Mouse (Mus musculus): Measurements from ENCODE around the gene Loxl1. TPM values are rescaled to one million over a fixed set of nuclear protein-coding genes. Genes with fewer than 3 reads are reported as not detected.

Gene Loxl1
- polyA plus RNA-seq, 1 experiment from 2014 or later, result 37.1 TPM

GRCm38 (mm10) chr9:58278313-58278712 is 34.7 kb downstream of the Loxl1 start:
- TF ChIP-seq CTCF (IDR thresholded peaks at IDR 0.05; ENCODE audit: low read depth), result no peak
- no peak for ATAC-seq (ENCODE audit: insufficient read depth)
- Histone ChIP-seq H3K4me1 (ENCODE audit: insufficient read depth) (peaks cover 14% of the 10 kb centered on the region), H3K9ac (no peak overlapping the region), H3K27ac (ENCODE audit: low read depth) (no peak overlapping the region), H3K27me3 (ENCODE audit: insufficient read depth, low read length) (no peaks in the 10 kb centered on the region), H3K36me3 (ENCODE audit: insufficient read depth) (no peaks in the 10 kb centered on the region), H3K4me2 (no peak overlapping the region), H3K9me3 (ENCODE audit: low read depth, low read length) (no peaks in the 10 kb centered on the region), H3K4me3 (ENCODE audit: low read depth, low read length) (no peak overlapping the region)
- WGBS, result 90% methylated on average over 4 of the region's 4 CpGs
- DNase-seq, result no peak

- no peaks in the 10 kb centered on the region for H3K27me3 ChIP-seq (ENCODE audit: insufficient read depth, low read length)
- no peaks in the 10 kb centered on the region for H3K9me3 ChIP-seq (ENCODE audit: low read depth, low read length)
- 61% methylated on average over 5 of the region's 5 CpGs for WGBS
- TF ChIP-seq CTCF (IDR thresholded peaks at IDR 0.05; ENCODE audit: low read depth), result no peak
- no peak overlapping the region for H3K27ac ChIP-seq (ENCODE audit: low read depth)
- no peak overlapping the region for H3K9ac ChIP-seq
- no peak overlapping the region for H3K4me3 ChIP-seq (ENCODE audit: low read depth, low read length)
- DNase-seq, result no peak
- H3K36me3 ChIP-seq (ENCODE audit: insufficient read depth), result no peaks in the 10 kb centered on the region
- no peak overlapping the region for H3K4me2 ChIP-seq
- peaks cover 14% of the 10 kb centered on the region for H3K4me1 ChIP-seq (ENCODE audit: insufficient read depth)
- ATAC-seq (ENCODE audit: insufficient read depth), result no peak
Observed at GRCm38 (mm10) chr9:58276346-58276745, 36.6 kb downstream of the Loxl1 start.

DNA sequence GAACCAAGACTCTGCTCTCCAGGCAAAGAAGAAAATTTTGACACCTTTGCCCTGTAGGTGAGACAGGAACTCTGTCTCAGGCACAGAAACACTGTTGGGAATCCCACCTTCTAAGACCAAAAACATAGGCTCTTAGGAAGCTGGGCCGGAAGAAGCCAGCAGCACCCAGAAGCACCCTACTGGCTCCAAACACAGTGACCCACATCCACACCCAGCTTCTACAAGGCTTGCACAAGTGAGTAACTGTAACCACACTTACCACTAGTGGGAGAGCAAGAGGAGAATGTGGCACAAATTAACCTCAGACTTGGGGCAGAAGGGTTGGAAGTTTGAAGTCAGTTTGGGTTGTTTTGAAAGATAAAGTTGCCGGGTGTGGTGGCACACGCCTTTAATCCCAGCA is 37.2 kb downstream of the Loxl1 start:
- Histone ChIP-seq H3K4me3 (ENCODE audit: low read depth, low read length) (no peak overlapping the region), H3K27ac (ENCODE audit: low read depth) (peak overlapping the region; percentile 77), H3K36me3 (ENCODE audit: insufficient read depth) (no peaks in the 10 kb centered on the region), H3K9ac (peak overlapping the region; percentile 3; the same call in 1 of the 2 replicates), H3K4me2 (peak overlapping the region; percentile 42), H3K27me3 (ENCODE audit: insufficient read depth, low read length) (no peaks in the 10 kb centered on the region), H3K9me3 (ENCODE audit: low read depth, low read length) (no peaks in the 10 kb centered on the region), H3K4me1 (ENCODE audit: insufficient read depth) (peaks cover 14% of the 10 kb centered on the region)
- DNase-seq (no peak), ATAC-seq (ENCODE audit: insufficient read depth) (no peak)
- WGBS, result 65% methylated on average over 3 of the region's 3 CpGs
- TF ChIP-seq CTCF (IDR thresholded peaks at IDR 0.05; ENCODE audit: low read depth), result 0 out of 2 replicates have a peak, but pooled peaks have one; percentile 4

DNA sequence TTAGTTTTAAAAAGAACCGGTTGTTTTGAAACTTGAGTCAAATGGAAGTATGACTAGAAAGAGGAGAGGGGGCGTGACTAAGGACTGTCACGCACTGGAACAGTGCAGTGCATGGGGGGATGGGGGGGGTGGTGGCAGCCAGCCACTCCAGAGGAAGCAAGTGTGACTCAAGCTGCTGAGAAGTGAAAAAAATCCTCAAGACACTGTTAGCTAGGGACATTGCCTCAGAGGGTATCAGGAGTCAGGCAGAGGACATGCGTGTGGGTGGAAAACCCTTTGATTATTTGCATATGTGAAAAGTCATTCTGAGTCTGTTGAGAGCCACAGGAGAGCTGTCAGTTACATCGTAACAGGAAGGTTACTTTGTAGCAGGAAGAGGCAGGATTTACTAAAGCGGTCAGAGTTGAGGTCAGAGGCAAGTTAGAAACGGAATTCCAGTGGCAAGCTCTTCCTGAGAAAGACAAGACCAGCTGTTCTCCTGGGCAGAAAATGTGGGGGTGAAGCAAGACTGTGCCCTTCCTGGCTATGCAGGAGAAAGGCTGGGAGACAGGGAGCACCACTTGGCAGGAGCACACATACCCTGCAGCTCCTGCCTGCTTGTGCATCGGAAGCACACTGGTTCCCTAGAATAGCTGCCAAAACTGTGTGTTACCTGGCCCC is 37.7 kb downstream of the Loxl1 start:
- no peaks in the 10 kb centered on the region for H3K27me3 ChIP-seq (ENCODE audit: insufficient read depth, low read length)
- no peaks in the 10 kb centered on the region for H3K36me3 ChIP-seq (ENCODE audit: insufficient read depth)
- peak overlapping the region; percentile 42 for H3K4me2 ChIP-seq
- no peak overlapping the region for H3K4me3 ChIP-seq (ENCODE audit: low read depth, low read length)
- DNase-seq (peak; percentile 83), ATAC-seq (ENCODE audit: insufficient read depth) (peak; percentile 92)
- peak overlapping the region; percentile 3; the same call in 1 of the 2 replicates for H3K9ac ChIP-seq
- TF ChIP-seq CTCF (IDR thresholded peaks at IDR 0.05; ENCODE audit: low read depth), result no peak
- peaks cover 14% of the 10 kb centered on the region for H3K4me1 ChIP-seq (ENCODE audit: insufficient read depth)
- H3K9me3 ChIP-seq (ENCODE audit: low read depth, low read length), result no peaks in the 10 kb centered on the region
- H3K27ac ChIP-seq (ENCODE audit: low read depth), result peak overlapping the region; percentile 77
- 3% methylated on average over 8 of the region's 8 CpGs for WGBS

DNA sequence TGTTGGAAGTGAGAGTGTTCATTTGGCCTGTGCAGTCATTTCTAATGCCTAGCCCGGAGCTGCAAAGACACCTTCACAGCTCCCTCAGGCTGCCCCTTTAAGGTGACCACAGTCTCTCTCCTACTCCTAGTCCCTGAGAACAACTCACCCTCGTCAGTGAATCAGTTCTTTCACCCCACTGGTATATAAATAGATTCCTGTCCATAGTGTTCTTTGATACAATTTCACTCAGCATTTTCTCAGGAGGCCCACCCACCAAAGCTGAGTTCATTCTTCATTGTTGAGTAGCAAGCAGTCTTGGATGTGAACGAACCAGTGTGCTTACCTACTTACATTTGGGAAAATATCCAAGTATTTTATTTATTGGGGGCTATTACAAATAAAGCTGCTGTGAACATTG is 38.4 kb downstream of the Loxl1 start:
- Histone ChIP-seq H3K9me3 (ENCODE audit: low read depth, low read length) (no peaks in the 10 kb centered on the region), H3K9ac (no peak overlapping the region), H3K36me3 (ENCODE audit: insufficient read depth) (no peaks in the 10 kb centered on the region), H3K4me1 (ENCODE audit: insufficient read depth) (peaks cover 14% of the 10 kb centered on the region), H3K4me2 (peak overlapping the region; percentile 42; the same call in 1 of the 2 replicates), H3K27me3 (ENCODE audit: insufficient read depth, low read length) (no peaks in the 10 kb centered on the region), H3K27ac (ENCODE audit: low read depth) (peak overlapping the region; percentile 77), H3K4me3 (ENCODE audit: low read depth, low read length) (no peak overlapping the region)
- DNase-seq, result no peak
- 0 out of 2 replicates have a peak, but pooled peaks have one; percentile 7 for ATAC-seq (ENCODE audit: insufficient read depth)
- TF ChIP-seq CTCF (IDR thresholded peaks at IDR 0.05; ENCODE audit: low read depth), result no peak
- 27% methylated on average over 3 of the region's 3 CpGs for WGBS

GRCm38 (mm10) chr9:58274101-58274604 is 38.8 kb downstream of the Loxl1 start:
- DNase-seq (no peak), ATAC-seq (ENCODE audit: insufficient read depth) (no peak)
- no peaks in the 10 kb centered on the region for H3K9me3 ChIP-seq (ENCODE audit: low read depth, low read length)
- peaks cover 14% of the 10 kb centered on the region for H3K4me1 ChIP-seq (ENCODE audit: insufficient read depth)
- H3K9ac ChIP-seq, result no peak overlapping the region
- no peaks in the 10 kb centered on the region for H3K27me3 ChIP-seq (ENCODE audit: insufficient read depth, low read length)
- peak overlapping the region; percentile 77; the same call in 1 of the 2 replicates for H3K27ac ChIP-seq (ENCODE audit: low read depth)
- no peak for TF ChIP-seq CTCF (IDR thresholded peaks at IDR 0.05; ENCODE audit: low read depth)
- H3K4me3 ChIP-seq (ENCODE audit: low read depth, low read length), result no peak overlapping the region
- no peak overlapping the region for H3K4me2 ChIP-seq
- WGBS, result 80% methylated on average over 7 of the region's 7 CpGs
- H3K36me3 ChIP-seq (ENCODE audit: insufficient read depth), result no peaks in the 10 kb centered on the region

DNA sequence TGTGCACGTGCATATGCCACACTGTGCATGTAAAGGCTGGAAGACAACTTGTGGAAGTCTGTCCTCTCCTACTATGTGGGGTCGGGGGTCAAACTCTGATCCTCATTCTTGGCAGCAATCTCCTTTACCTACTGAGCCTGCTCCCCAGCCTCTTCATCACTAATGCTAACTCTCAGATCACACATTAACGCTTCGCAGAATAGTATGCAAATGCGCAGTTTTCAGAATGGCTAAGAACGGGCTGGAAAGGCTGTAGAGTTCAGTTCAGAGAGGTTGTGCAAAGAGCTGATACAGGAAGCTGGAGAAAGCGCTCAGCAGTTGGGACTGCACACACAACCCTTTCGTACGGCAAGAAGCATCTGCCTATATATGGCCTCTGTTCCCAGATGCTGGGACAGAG is 40.1 kb downstream of the Loxl1 start:
- no peak for DNase-seq
- Histone ChIP-seq H3K4me1 (ENCODE audit: insufficient read depth) (peaks cover 14% of the 10 kb centered on the region), H3K4me2 (no peak overlapping the region), H3K36me3 (ENCODE audit: insufficient read depth) (no peaks in the 10 kb centered on the region), H3K9me3 (ENCODE audit: low read depth, low read length) (no peaks in the 10 kb centered on the region), H3K9ac (no peak overlapping the region), H3K27me3 (ENCODE audit: insufficient read depth, low read length) (no peaks in the 10 kb centered on the region), H3K27ac (ENCODE audit: low read depth) (no peak overlapping the region), H3K4me3 (ENCODE audit: low read depth, low read length) (no peak overlapping the region)
- TF ChIP-seq CTCF (IDR thresholded peaks at IDR 0.05; ENCODE audit: low read depth), result no peak
- no peak for ATAC-seq (ENCODE audit: insufficient read depth)
- WGBS, result 70% methylated on average over 9 of the region's 9 CpGs

All from lung, embryonic 14.5 days (tissue).